Mouse (Mus musculus) intestine, embryonic 14.5 days (tissue): ENCODE data around the gene Borcs8. TPM values are rescaled to one million over a fixed set of nuclear protein-coding genes. Genes with fewer than 3 reads are reported as not detected.

Source experiments
- ATAC-seq: fragments of 200-750 bp; cut with Nextera tagmentation; replicated peaks from 2 replicates; pipeline ENCODE4 v1.8.0; 2017; ENCODE audit warnings: low read depth, moderate number of reproducible peaks, moderate TSS enrichment, moderate library complexity; ENCODE audit not compliant: low FRiP score, low TSS enrichment
- DNase-seq: peaks from one replicate; pipeline ENCODE4 v3.0.0-alpha.2; 2018; ENCODE audit warnings: low spot score
- H3K27ac ChIP-seq: fragments of 300-500 bp; sonication (generic); 2 replicates; pipeline ENCODE4 v1.5.1; 2014; ENCODE audit warnings: low read depth, mild to moderate bottlenecking, control low read depth
- H3K27me3 ChIP-seq: fragments of 300-500 bp; sonication (generic); replicated peaks from 2 replicates; pipeline ENCODE4 v1.6.1; 2014; ENCODE audit warnings: low read length, control low read depth; ENCODE audit not compliant: control insufficient read depth, insufficient read depth
- H3K36me3 ChIP-seq: fragments of 300-500 bp; sonication (generic); 2 replicates; pipeline ENCODE4 v1.6.1; 2014; ENCODE audit warnings: low read length, control low read depth; ENCODE audit not compliant: control insufficient read depth, insufficient read depth
- H3K4me1 ChIP-seq: fragments of 300-500 bp; sonication (generic); replicated peaks from 2 replicates; pipeline ENCODE4 v1.6.1; 2014; ENCODE audit warnings: low read length, control low read depth, mixed read lengths; ENCODE audit not compliant: control insufficient read depth, insufficient read depth
- H3K4me2 ChIP-seq: fragments of 300-500 bp; sonication (generic); 2 replicates; pipeline ENCODE4 v1.6.1; 2014; ENCODE audit warnings: low read length
- H3K4me3 ChIP-seq: fragments of 300-500 bp; sonication (generic); 2 replicates; pipeline ENCODE4 v1.5.1; 2014; ENCODE audit warnings: low read depth, low read length, control low read depth, mixed read lengths
- H3K9ac ChIP-seq: fragments of 300-500 bp; sonication (generic); 2 replicates; pipeline ENCODE4 v1.6.1; 2014; ENCODE audit warnings: mild to moderate bottlenecking, low read length
- H3K9me3 ChIP-seq: fragments of 300-500 bp; sonication (generic); 2 replicates; pipeline ENCODE4 v1.6.1; 2016; ENCODE audit warnings: low read length, control low read depth; ENCODE audit not compliant: control insufficient read depth
- WGBS: fragments of 180-500 bp; shearing (Covaris S2); extraction: QIAGEN DNeasy Blood & Tissue Kit; methylation state at CpG from one replicate; pipeline ENCODE4 v1.1.7; 2014; 5-methylcytosine and 5-hydroxymethylcytosine counted together
- polyA plus RNA-seq: library from polyadenylated mRNA; unstranded; fragments of >200 nt; fragmentation: Nextera tagmentation; extraction: Ambion mirVana; gene quantifications from 2 replicates; pipeline ENCODE4 v1.2.1, GENCODE M21; 2014

Borcs8 gene
- 49.2 and 50.8 TPM in 2 replicates for polyA plus RNA-seq

DNA sequence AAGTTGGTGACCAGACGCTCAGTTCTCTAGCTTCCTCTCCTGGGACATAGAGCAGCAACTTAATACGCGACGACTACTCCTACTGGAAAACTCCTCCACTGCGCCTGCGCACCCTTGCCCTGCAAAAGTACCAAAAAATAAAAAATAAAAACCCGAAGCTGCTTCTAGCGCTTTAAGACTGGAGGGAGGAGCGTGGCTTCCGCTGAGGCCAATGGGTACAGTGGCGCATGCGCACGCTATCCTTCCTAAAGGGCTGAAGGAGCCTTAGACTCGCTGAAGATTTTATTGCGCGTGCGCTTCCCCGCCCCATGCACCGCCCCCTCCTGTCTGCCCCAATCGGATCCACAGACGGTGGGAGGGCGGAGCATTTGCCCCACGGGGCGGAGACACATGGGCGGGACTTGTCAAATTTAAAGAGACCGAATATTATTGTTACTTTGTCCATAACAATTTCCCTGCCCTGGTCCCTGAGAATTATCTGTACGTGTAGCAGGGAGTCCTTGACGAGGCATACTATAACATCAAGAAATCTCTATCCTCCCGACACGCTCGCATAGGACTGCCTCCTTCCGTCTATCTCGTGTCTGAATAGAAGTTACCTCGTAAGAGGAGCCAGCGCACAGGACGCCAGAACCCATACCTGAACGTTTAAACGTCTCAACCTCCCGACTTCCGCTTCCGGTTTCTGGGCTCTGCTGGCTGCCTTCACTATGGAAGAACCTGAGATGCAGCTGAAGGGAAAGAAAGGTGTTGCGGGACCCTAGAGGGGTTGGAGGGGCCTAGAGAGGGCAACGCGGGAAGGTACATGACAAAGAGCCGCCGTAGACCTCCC, at the start of gene Borcs8, which contains the start of the genes Rfxank and Mef2b:
Borcs8 (plus strand) TSS at position 474 of the 832 bp plus-strand sequence.
Rfxank (minus strand) TSS at position 129 of the 832 bp plus-strand sequence.
Mef2b (plus strand) TSS at position 686 of the 832 bp plus-strand sequence.
- Histone ChIP-seq H3K4me3 (peak within 1 kb of the TSS; percentile 94), H3K4me2 (peak within 1 kb of the TSS; percentile 78), H3K27ac (peak within 1 kb of the TSS; percentile 69), H3K9ac (peak within 1 kb of the TSS; percentile 75), H3K27me3 (no peaks in the 10 kb centered on the region), H3K36me3 (peaks cover 40% of the 10 kb centered on the region), H3K9me3 (no peaks in the 10 kb centered on the region), H3K4me1 (peaks cover 16% of the 10 kb centered on the region)
- peak; percentile 99 for ATAC-seq
- DNase-seq, result peak; percentile 99
- under 1% methylated on average over 46 of the region's 46 CpGs for WGBS

DNA sequence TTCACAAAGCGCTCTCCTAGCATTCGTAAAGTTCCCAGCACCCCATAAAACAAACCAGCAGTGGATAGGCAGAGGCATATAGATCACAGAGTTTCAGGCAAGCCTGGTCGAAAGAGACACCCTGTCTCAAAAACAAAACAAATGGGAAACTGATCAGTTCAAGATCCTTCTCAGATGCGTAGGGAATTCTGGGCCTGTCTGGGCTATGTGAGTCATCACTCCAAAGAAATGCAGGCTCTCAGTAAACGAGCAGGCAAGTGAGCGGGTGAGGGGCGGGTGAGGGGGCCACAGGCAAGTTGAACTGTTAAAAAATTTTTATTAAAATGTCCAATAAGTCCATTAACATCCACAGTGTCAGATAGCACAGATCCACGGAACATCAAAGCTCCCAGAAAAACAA, 46.5 kb upstream of the Borcs8 start:
- Histone ChIP-seq H3K9me3 (no peaks in the 10 kb centered on the region), H3K36me3 (no peaks in the 10 kb centered on the region), H3K4me1 (0 out of 2 replicates have a peak, but pooled peaks cover 2% of the 10 kb centered on the region), H3K9ac (no peak overlapping the region), H3K4me2 (no peak overlapping the region), H3K27me3 (peaks cover 41% of the 10 kb centered on the region), H3K27ac (no peak overlapping the region), H3K4me3 (no peak overlapping the region)
- WGBS, result 44% methylated on average over 8 of the region's 8 CpGs
- DNase-seq (no peak), ATAC-seq (no peak)

DNA sequence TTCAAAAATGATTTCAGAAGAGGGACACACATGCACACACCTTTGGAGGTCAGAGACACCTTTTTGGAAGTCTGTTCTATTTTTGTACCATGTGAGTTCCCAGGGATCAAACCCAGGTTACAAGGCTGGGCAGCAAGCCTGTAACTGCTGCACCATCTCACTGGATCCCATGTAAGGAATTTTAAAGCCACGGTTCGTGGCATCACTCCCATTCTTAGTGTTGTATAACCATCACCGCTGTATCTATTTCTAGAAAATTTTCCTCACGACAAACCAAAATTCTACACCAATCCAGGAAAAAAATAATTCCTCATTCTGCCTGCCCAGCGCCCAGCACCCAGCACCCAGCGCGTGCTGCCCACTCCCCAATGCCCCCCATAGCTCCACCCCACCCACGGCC, 40.0 kb upstream of the Borcs8 start:
- H3K4me1 ChIP-seq, result no peaks in the 10 kb centered on the region
- DNase-seq (no peak), ATAC-seq (no peak)
- no peaks in the 10 kb centered on the region for H3K36me3 ChIP-seq
- WGBS, result 72% methylated on average over 8 of the region's 8 CpGs
- H3K27me3 ChIP-seq, result no peaks in the 10 kb centered on the region
- no peaks in the 10 kb centered on the region for H3K9me3 ChIP-seq
- H3K9ac ChIP-seq, result no peak overlapping the region
- no peak overlapping the region for H3K4me2 ChIP-seq
- H3K27ac ChIP-seq, result no peak overlapping the region
- no peak overlapping the region for H3K4me3 ChIP-seq

DNA sequence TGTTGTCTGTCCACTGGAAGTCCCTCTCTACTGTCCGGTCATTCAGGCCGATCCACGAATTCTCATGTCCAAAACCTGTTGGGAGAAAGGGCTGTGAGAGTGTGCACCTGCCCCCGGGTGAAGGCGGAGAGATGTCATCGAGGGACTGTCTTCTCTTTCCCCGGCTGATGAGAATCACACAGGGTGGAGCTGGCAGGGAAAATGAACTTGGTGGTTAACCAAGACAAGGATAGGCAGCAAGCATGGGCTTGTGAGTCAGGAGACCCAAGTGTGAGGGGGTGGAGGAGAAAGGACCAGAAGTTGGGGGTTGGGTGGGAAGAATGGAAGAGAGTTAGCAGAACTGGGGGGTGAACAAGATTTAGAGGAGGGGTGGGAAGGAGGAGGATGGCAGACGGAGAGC, 39.1 kb upstream of the Borcs8 start:
- H3K9ac ChIP-seq, result no peak overlapping the region
- H3K4me1 ChIP-seq, result no peaks in the 10 kb centered on the region
- no peaks in the 10 kb centered on the region for H3K36me3 ChIP-seq
- no peak overlapping the region for H3K4me3 ChIP-seq
- no peak overlapping the region for H3K4me2 ChIP-seq
- ATAC-seq (no peak), DNase-seq (no peak)
- H3K27me3 ChIP-seq, result no peaks in the 10 kb centered on the region
- H3K27ac ChIP-seq, result no peak overlapping the region
- H3K9me3 ChIP-seq, result no peaks in the 10 kb centered on the region
- WGBS, result 86% methylated on average over 8 of the region's 8 CpGs

DNA sequence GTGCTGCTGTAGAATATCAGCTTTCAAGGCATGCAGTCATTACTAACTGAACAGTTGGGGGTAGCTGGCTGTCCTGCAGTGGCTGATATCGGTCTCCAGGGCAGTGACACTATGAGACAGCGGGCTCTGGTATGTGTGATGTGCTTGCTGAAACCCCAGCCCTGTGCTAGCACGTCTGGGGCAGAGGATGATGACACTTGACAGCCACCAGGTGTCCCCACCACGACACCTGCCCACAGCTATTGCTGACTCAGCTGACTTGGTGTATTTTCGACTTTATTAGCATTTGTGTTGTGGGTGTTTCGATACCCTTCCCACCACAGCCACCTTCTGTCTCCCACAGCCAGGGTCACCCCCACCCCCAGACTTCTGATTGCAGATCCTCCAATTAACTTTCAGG, 34.8 kb upstream of the Borcs8 start:
- no peak overlapping the region for H3K4me2 ChIP-seq
- H3K4me3 ChIP-seq, result no peak overlapping the region
- H3K9ac ChIP-seq, result no peak overlapping the region
- no peaks in the 10 kb centered on the region for H3K4me1 ChIP-seq
- no peaks in the 10 kb centered on the region for H3K9me3 ChIP-seq
- H3K27me3 ChIP-seq, result no peaks in the 10 kb centered on the region; the same call in 1 of the 2 replicates
- no peaks in the 10 kb centered on the region for H3K36me3 ChIP-seq
- 12% methylated on average over 6 of the region's 6 CpGs for WGBS
- H3K27ac ChIP-seq, result no peak overlapping the region
- peak; percentile 63; the same call in 1 of the 2 replicates for ATAC-seq
- no peak for DNase-seq

DNA sequence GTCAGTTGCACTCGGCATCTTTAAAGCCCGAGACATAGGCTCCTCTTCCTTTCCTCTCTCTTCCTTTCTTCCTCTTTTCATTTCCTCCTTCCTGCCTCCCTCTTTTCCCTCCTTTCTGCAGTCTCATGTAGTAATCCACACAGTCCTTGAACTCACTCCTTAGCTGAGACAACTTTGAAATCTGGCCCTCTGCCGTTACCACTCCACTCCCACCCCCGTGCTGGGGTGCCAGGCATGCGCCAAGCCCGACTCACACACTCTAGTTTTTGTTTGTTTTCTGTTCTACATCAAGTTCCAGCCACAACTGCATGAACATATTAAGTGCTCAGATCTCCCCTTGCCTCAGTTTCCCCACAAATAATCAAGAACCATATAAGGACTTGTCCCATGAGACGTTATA, 34.4 kb upstream of the Borcs8 start:
- no peak for DNase-seq
- Histone ChIP-seq H3K4me1 (no peaks in the 10 kb centered on the region), H3K4me3 (no peak overlapping the region), H3K36me3 (no peaks in the 10 kb centered on the region), H3K27me3 (peaks cover 2% of the 10 kb centered on the region), H3K4me2 (no peak overlapping the region), H3K27ac (no peak overlapping the region), H3K9me3 (no peaks in the 10 kb centered on the region), H3K9ac (no peak overlapping the region)
- WGBS, result 77% methylated on average over 7 of the region's 7 CpGs
- ATAC-seq, result no peak

DNA sequence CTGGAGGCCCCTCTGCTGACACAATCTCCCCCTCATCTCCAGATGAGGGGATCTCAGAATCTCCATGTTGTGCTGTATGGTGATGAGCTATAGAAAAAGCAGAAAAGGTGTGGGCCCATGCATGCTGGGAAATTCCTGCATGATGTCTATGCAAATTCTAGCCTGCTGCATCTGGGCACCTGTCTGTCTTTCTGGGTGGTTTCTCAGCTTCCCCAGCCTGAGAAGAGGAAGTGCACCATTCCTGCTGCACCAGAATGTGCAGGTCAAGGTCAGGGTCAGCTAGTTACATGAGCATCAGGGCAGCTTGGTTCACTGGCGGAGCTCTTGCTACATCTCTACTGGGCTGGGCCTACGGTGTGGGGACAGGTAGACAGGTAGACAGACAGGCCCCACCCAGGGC, 28.8 kb upstream of the Borcs8 start:
- H3K27ac ChIP-seq, result no peak overlapping the region
- DNase-seq, result no peak
- no peak overlapping the region for H3K9ac ChIP-seq
- WGBS, result 82% methylated on average over 2 of the region's 2 CpGs
- H3K4me2 ChIP-seq, result no peak overlapping the region
- peaks cover 55% of the 10 kb centered on the region for H3K27me3 ChIP-seq
- no peaks in the 10 kb centered on the region for H3K36me3 ChIP-seq
- H3K9me3 ChIP-seq, result no peaks in the 10 kb centered on the region
- ATAC-seq, result no peak
- H3K4me1 ChIP-seq, result no peaks in the 10 kb centered on the region
- no peak overlapping the region for H3K4me3 ChIP-seq

DNA sequence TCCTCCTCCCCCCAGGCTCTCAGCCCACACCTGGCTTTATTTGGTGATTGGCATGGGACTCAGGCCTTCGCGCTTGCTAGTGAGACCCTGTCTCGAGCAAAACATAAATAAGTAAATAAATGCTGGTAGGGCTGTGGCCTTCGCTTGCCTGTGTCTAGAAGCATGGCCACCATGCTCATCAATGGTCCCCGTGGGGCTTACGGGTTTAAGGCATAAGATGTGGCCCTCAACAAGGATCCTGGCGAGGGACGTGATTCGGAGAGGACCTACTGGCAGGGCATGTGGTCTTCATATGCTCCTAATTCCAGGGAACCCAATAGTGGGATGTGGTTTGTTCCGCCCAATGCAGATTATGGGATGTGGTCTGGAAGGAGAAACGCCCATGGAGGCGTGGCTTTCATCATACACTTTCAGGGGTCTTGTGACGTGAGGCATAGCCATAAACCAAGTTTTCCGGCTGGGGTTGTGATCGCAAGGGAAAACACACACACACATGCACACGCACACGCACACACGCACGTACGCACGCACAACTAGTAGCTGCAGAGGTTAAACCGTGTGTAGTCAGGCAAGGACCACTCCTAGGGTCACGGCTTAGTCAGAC, 28.0 kb upstream of the Borcs8 start:
- ATAC-seq (no peak), DNase-seq (no peak)
- Histone ChIP-seq H3K9ac (no peak overlapping the region), H3K27me3 (peaks cover 61% of the 10 kb centered on the region), H3K4me3 (no peak overlapping the region), H3K4me1 (no peaks in the 10 kb centered on the region), H3K4me2 (no peak overlapping the region), H3K9me3 (no peaks in the 10 kb centered on the region), H3K27ac (no peak overlapping the region), H3K36me3 (no peaks in the 10 kb centered on the region)
- WGBS, result 45% methylated on average over 23 of the region's 23 CpGs
